Mouse (Mus musculus) right cerebral cortex, adult 2 months (tissue): Measurements from ENCODE around the gene Zmpste24.

Source experiments
- DNase-seq, 2 experiments: peaks; one replicate each; pipeline ENCODE4 v3.0.0; 2021 to 2022; ENCODE audit warnings: low spot score in 2 of 2

Gene Zmpste24

GRCm38 (mm10) chr4:121031440-121031839 lies 66.6 kb downstream of the Zmpste24 start:
- no peak for DNase-seq

- DNase-seq: no peak
Measured at GRCm38 (mm10) chr4:121029632-121030031, 68.4 kb downstream of the Zmpste24 start.

- DNase-seq: peak; percentile 48 to 67
Measured at GRCm38 (mm10) chr4:121028659-121029392, 69.2 kb downstream of the Zmpste24 start.

GRCm38 (mm10) chr4:121028146-121028545 lies 69.9 kb downstream of the Zmpste24 start:
- DNase-seq: no peak

GRCm38 (mm10) chr4:121025681-121026080 lies 72.4 kb downstream of the Zmpste24 start:
- DNase-seq: no peak

GRCm38 (mm10) chr4:121023941-121024340 lies 74.1 kb downstream of the Zmpste24 start:
- DNase-seq: no peak

GRCm38 (mm10) chr4:121023464-121023863 lies 74.6 kb downstream of the Zmpste24 start:
- no peak for DNase-seq

- no peak for DNase-seq
Measured at GRCm38 (mm10) chr4:121021911-121022310, 76.1 kb downstream of the Zmpste24 start.

- peak; percentile 72 to 73 for DNase-seq
Measured at GRCm38 (mm10) chr4:121020040-121020790, 77.8 kb downstream of the Zmpste24 start.

GRCm38 (mm10) chr4:121018250-121018649 lies 79.8 kb downstream of the Zmpste24 start:
- no peak for DNase-seq

GRCm38 (mm10) chr4:121016928-121017657 lies 80.9 kb downstream of the Zmpste24 start, which contains the start of gene Smap2:
Smap2 (minus strand) TSS chr4:121017247.
- peak; percentile 98 for DNase-seq

GRCm38 (mm10) chr4:121016021-121016898 lies 81.8 kb downstream of the Zmpste24 start:
- DNase-seq: peak in 1 of 2 experiments; percentile 57

- DNase-seq: no peak
Measured at GRCm38 (mm10) chr4:121015268-121015659, 82.8 kb downstream of the Zmpste24 start.

GRCm38 (mm10) chr4:121014594-121015267 lies 83.3 kb downstream of the Zmpste24 start:
- no peak for DNase-seq

- no peak for DNase-seq
Measured at GRCm38 (mm10) chr4:121010770-121011549, 87.1 kb downstream of the Zmpste24 start.
